In genomic region chr4:95462476-95462875, GRCm38 (mm10) we compare ENCODE assay signal across 12 mouse cellular contexts.
"Had no signal": no experiment of that assay in that cellular context is flagged by ENCODE, and none has a peak within 500 bp of the region (broad histone marks: within the 10 kb centered on the region; RNA-seq: fewer than 3 reads in every experiment).

No protein-coding gene starts in this region.

- H3K4me1 ChIP-seq: kidney, embryonic 15.5 days; limb, embryonic 10.5 days; liver, embryonic 13.5 days; midbrain, embryonic 15.5 days; neural tube, embryonic 12.5 days had no signal

- H3K4me3 ChIP-seq: kidney, embryonic 15.5 days; left cerebral cortex, adult 2 months; limb, embryonic 10.5 days; liver, embryonic 13.5 days; megakaryocyte, embryonic 14.5 days; midbrain, embryonic 15.5 days; neural tube, embryonic 12.5 days had no signal

- DNase-seq: kidney, postnatal 14 days; liver, embryonic 13.5 days; liver, postnatal 0 days; spleen, adult 18-20 months; thymus, adult 18-20 months; thymus, postnatal 14 days had no signal
